ENCODE assay signal across 8 mouse cellular contexts in genomic region chr10:99229031-99229684, GRCm38 (mm10). TPM values are rescaled to one million over a fixed set of nuclear protein-coding genes. Genes with fewer than 3 reads are reported as not detected.
A peak's percentile ranks its signal among the peaks of the same experiment; 100 is the strongest.
DNase-seq lines count a peak whose midpoint lies in the region; ATAC-seq and TF ChIP-seq lines count a peak whose summit lies in the region.

No protein-coding gene starts in this region.

- H3K9ac ChIP-seq in limb, embryonic 14.5 days (ENCODE audit: low read depth, low read length, severe bottlenecking), result peak overlapping the region; percentile 28; the same call in 1 of the 2 replicates
- no peak overlapping the region for H3K9ac ChIP-seq in midbrain, embryonic 16.5 days (ENCODE audit: low read depth, low read length)

- TF ChIP-seq POLR2A in limb, embryonic 14.5 days (IDR thresholded peaks at IDR 0.05; ENCODE audit: borderline replicate concordance, extremely low read depth, insufficient read depth, insufficient read length), result no peak

- peak; percentile 28 for DNase-seq in limb, embryonic 14.5 days (ENCODE audit: low spot score)
- DNase-seq in cerebellum, adult 11 months, result no peak
- DNase-seq in layer of hippocampus, postnatal 10 days (ENCODE audit: low spot score in 2 of 2), result no peak
- DNase-seq in right cerebral cortex, postnatal 14 days, result no peak

- 0 out of 2 replicates have a peak overlapping the region, but pooled peaks have one; percentile 26 for H3K27ac ChIP-seq in limb, embryonic 14.5 days (replicated peaks; ENCODE audit: low read depth, low read length)
- H3K27ac ChIP-seq in midbrain, embryonic 16.5 days (ENCODE audit: low read length), result no peak overlapping the region

- WGBS in limb, embryonic 14.5 days, result 4% methylated on average over 16 of the region's 16 CpGs
- 14% methylated on average over 16 of the region's 16 CpGs for WGBS in midbrain, embryonic 16.5 days

- no peaks in the 10 kb centered on the region for H3K36me3 ChIP-seq in limb, embryonic 14.5 days (ENCODE audit: control insufficient read depth, insufficient read depth, low read length)
- no peaks in the 10 kb centered on the region for H3K36me3 ChIP-seq in midbrain, embryonic 16.5 days (ENCODE audit: control insufficient read depth, insufficient read depth, low read length)

- H3K4me2 ChIP-seq in limb, embryonic 14.5 days (replicated peaks; ENCODE audit: low read depth, low read length, severe bottlenecking), result peak overlapping the region; percentile 39
- peak overlapping the region; percentile 38 for H3K4me2 ChIP-seq in midbrain, embryonic 16.5 days (ENCODE audit: low read length)

- H3K4me3 ChIP-seq in limb, embryonic 14.5 days (replicated peaks; ENCODE audit: low read length), result peak overlapping the region; percentile 13
- no peak overlapping the region for H3K4me3 ChIP-seq in midbrain, embryonic 16.5 days (ENCODE audit: low read depth, low read length)

- H3K27me3 ChIP-seq in limb, embryonic 14.5 days (ENCODE audit: control insufficient read depth, insufficient read depth, low read length), result no peaks in the 10 kb centered on the region
- H3K27me3 ChIP-seq in midbrain, embryonic 16.5 days (ENCODE audit: control insufficient read depth, insufficient read depth, low read depth, low read length), result no peaks in the 10 kb centered on the region

- peaks cover 22% of the 10 kb centered on the region for H3K4me1 ChIP-seq in limb, embryonic 14.5 days (ENCODE audit: control insufficient read depth, insufficient read depth, low read length)
- H3K4me1 ChIP-seq in midbrain, embryonic 16.5 days (ENCODE audit: control insufficient read depth, insufficient read depth, low read length), result peaks cover 14% of the 10 kb centered on the region

- H3K9me3 ChIP-seq in limb, embryonic 14.5 days (ENCODE audit: control insufficient read depth, low read length), result no peaks in the 10 kb centered on the region
- H3K9me3 ChIP-seq in midbrain, embryonic 16.5 days (replicated peaks; ENCODE audit: control insufficient read depth, low read length, poor library complexity, severe bottlenecking), result no peaks in the 10 kb centered on the region

- peak; percentile 44 for ATAC-seq in CD4-positive, CD25-positive, alpha-beta regulatory T cell, adult 4 months
- ATAC-seq in common myeloid progenitor, adult 5-6 weeks (replicated peaks; ENCODE audit: low read depth, poor library complexity, severe bottlenecking), result peak; percentile 72
- ATAC-seq in hematopoietic stem cell, adult 5-6 weeks (replicated peaks in 1 of 2; ENCODE audit: insufficient read depth in 1 of 2, low FRiP score in 2 of 2, low TSS enrichment in 1 of 2, low read depth in 1 of 2, poor library complexity in 2 of 2, severe bottlenecking in 2 of 2), result peak; percentile 29 to 62
- ATAC-seq in limb, embryonic 14.5 days (ENCODE audit: low FRiP score, low read depth), result peak; percentile 34; the same call in 1 of the 2 replicates
- ATAC-seq in midbrain, embryonic 16.5 days, result 0 out of 2 replicates have a peak, but pooled peaks have one; percentile 39

RNA-seq across cellular contexts. Expression of gene Dusp6, which starts 33.9 kb away (rescaled TPM):
- 10 to 100 TPM; 23.4 to 38.0 TPM for polyA plus RNA-seq in CD4-positive, CD25-positive, alpha-beta regulatory T cell, adult 4 months (2017; shearing (Covaris generic))
- 28.8 and 37.5 TPM in 2 replicates for total RNA-seq in common myeloid progenitor, adult 5-6 weeks (2017)
- total RNA-seq in hematopoietic stem cell, adult 5-6 weeks (2017), result 82.0 and 84.7 TPM in 2 replicates
- 60.2 and 78.3 TPM in 2 replicates for polyA plus RNA-seq in limb, embryonic 14.5 days (2012; rRNA removed)
- 64.7 and 67.7 TPM in 2 replicates for polyA plus RNA-seq in limb, embryonic 14.5 days (2014; fragmentation: Nextera tagmentation; extraction: Ambion mirVana)
- polyA plus RNA-seq in midbrain, embryonic 16.5 days (2015; fragmentation: Nextera tagmentation; extraction: Ambion mirVana), result 28.7 and 32.9 TPM in 2 replicates
- 10 to 100 TPM; 64.8 to 78.4 TPM for total RNA-seq in layer of hippocampus, postnatal 10 days (2021)
